Mouse (Mus musculus) lung, embryonic 16.5 days (tissue): ENCODE results near the gene Arhgdia. TPM values are rescaled to one million over a fixed set of nuclear protein-coding genes. Genes with fewer than 3 reads are reported as not detected.

Experiments used
- ATAC-seq: fragments of 200-750 bp; cut with Nextera tagmentation; 2 replicates; pipeline ENCODE4 v1.8.0; 2017; ENCODE audit warnings: low read depth, mild to moderate bottlenecking, moderate library complexity
- H3K27ac ChIP-seq: fragments of 300-500 bp; sonication (generic); 2 replicates; pipeline ENCODE4 v1.5.1; 2014; ENCODE audit warnings: mild to moderate bottlenecking, control low read depth, low read length
- H3K27me3 ChIP-seq: fragments of 300-500 bp; sonication (generic); 2 replicates; pipeline ENCODE4 v1.6.1; 2014; ENCODE audit warnings: low read depth, low read length, mixed read lengths; ENCODE audit not compliant: control insufficient read depth, insufficient read depth
- H3K36me3 ChIP-seq: fragments of 300-500 bp; sonication (generic); 2 replicates; pipeline ENCODE4 v1.6.1; 2014; ENCODE audit warnings: low read length; ENCODE audit not compliant: control insufficient read depth, insufficient read depth
- H3K4me1 ChIP-seq: fragments of 300-500 bp; sonication (generic); replicated peaks from 2 replicates; pipeline ENCODE4 v1.6.1; 2014; ENCODE audit warnings: low read length, mixed read lengths; ENCODE audit not compliant: control insufficient read depth, insufficient read depth
- H3K4me2 ChIP-seq: fragments of 300-500 bp; sonication (generic); 2 replicates; pipeline ENCODE4 v1.6.1; 2014; ENCODE audit warnings: low read depth, low read length, control low read depth
- H3K4me3 ChIP-seq: fragments of 300-500 bp; sonication (generic); 2 replicates; pipeline ENCODE4 v1.5.1; 2014; ENCODE audit warnings: mild to moderate bottlenecking, low read length, control low read depth
- H3K9ac ChIP-seq: fragments of 300-500 bp; sonication (generic); 2 replicates; pipeline ENCODE4 v1.6.1; 2014; ENCODE audit warnings: low read length, control low read depth
- H3K9me3 ChIP-seq: fragments of 300-500 bp; sonication (generic); 2 replicates; pipeline ENCODE4 v1.6.1; 2016; ENCODE audit warnings: low read length; ENCODE audit not compliant: control insufficient read depth
- WGBS: fragments of 180-500 bp; shearing (Covaris S2); extraction: QIAGEN DNeasy Blood & Tissue Kit; methylation state at CpG from one replicate; pipeline ENCODE4 v1.1.7; 2014; 5-methylcytosine and 5-hydroxymethylcytosine counted together
- microRNA-seq: library from miRNA; unstranded; fragments of <30 nt; microRNA quantifications from one replicate; pipeline ENCODE4, GENCODE M21; 2016
- polyA plus RNA-seq: library from polyadenylated mRNA; unstranded; fragments of >200 nt; fragmentation: Nextera tagmentation; extraction: Ambion mirVana; gene quantifications from 2 replicates; pipeline ENCODE4 v1.2.1, GENCODE M21; 2015

The Arhgdia gene
- polyA plus RNA-seq, 1 experiment from 2014 or later, result 680 TPM

- no peak for ATAC-seq
- 56% methylated on average over 3 of the region's 3 CpGs for WGBS
- Histone ChIP-seq H3K9me3 (no peaks in the 10 kb centered on the region), H3K27ac (peak overlapping the region; percentile 76), H3K9ac (peak overlapping the region; percentile 32), H3K4me2 (no peak overlapping the region), H3K36me3 (peaks cover 12% of the 10 kb centered on the region), H3K27me3 (0 out of 2 replicates have a peak, but pooled peaks cover 2% of the 10 kb centered on the region), H3K4me1 (peaks cover 25% of the 10 kb centered on the region), H3K4me3 (no peak overlapping the region)
Observed at GRCm38 (mm10) chr11:120538485-120538884, 42.9 kb downstream of the Arhgdia start.

- H3K4me2 ChIP-seq, result no peak overlapping the region
- 73% methylated on average over 3 of the region's 3 CpGs for WGBS
- peaks cover 29% of the 10 kb centered on the region for H3K4me1 ChIP-seq
- no peak overlapping the region for H3K4me3 ChIP-seq
- no peak overlapping the region for H3K9ac ChIP-seq
- H3K27me3 ChIP-seq, result peaks cover 22% of the 10 kb centered on the region
- H3K9me3 ChIP-seq, result no peaks in the 10 kb centered on the region
- no peaks in the 10 kb centered on the region for H3K36me3 ChIP-seq
- ATAC-seq, result no peak
- no peak overlapping the region for H3K27ac ChIP-seq
Observed at GRCm38 (mm10) chr11:120535804-120536203, 45.6 kb downstream of the Arhgdia start.

- Histone ChIP-seq H3K4me3 (no peak overlapping the region), H3K9me3 (no peaks in the 10 kb centered on the region), H3K9ac (no peak overlapping the region), H3K27me3 (peaks cover 29% of the 10 kb centered on the region), H3K4me1 (peaks cover 29% of the 10 kb centered on the region), H3K36me3 (no peaks in the 10 kb centered on the region), H3K27ac (no peak overlapping the region), H3K4me2 (no peak overlapping the region)
- 59% methylated on average over 3 of the region's 3 CpGs for WGBS
- no peak for ATAC-seq
Observed at GRCm38 (mm10) chr11:120535145-120535544, 46.3 kb downstream of the Arhgdia start.

- no peak for ATAC-seq
Observed at GRCm38 (mm10) chr11:120534093-120534492, 47.3 kb downstream of the Arhgdia start.

GRCm38 (mm10) chr11:120531646-120532045 is 49.8 kb downstream of the Arhgdia start:
- Histone ChIP-seq H3K9me3 (no peaks in the 10 kb centered on the region), H3K9ac (no peak overlapping the region), H3K4me2 (no peak overlapping the region), H3K36me3 (no peaks in the 10 kb centered on the region), H3K27me3 (peaks cover 52% of the 10 kb centered on the region), H3K27ac (no peak overlapping the region), H3K4me3 (no peak overlapping the region), H3K4me1 (peaks cover 10% of the 10 kb centered on the region)
- no peak for ATAC-seq
- WGBS, result 24% methylated on average over 9 of the region's 9 CpGs

More at GRCm38 (mm10) chr11:120534093-120534492, 47.3 kb downstream of the Arhgdia start:
- no peaks in the 10 kb centered on the region for H3K9me3 ChIP-seq
- H3K4me3 ChIP-seq, result no peak overlapping the region
- 83% methylated on average over 8 of the region's 8 CpGs for WGBS
- H3K27me3 ChIP-seq, result peaks cover 39% of the 10 kb centered on the region
- no peak overlapping the region for H3K9ac ChIP-seq
- no peak overlapping the region for H3K27ac ChIP-seq
- no peaks in the 10 kb centered on the region for H3K36me3 ChIP-seq
- H3K4me2 ChIP-seq, result no peak overlapping the region
- H3K4me1 ChIP-seq, result peaks cover 19% of the 10 kb centered on the region

- 8% methylated on average over 49 of the region's 62 CpGs for WGBS
- H3K4me3 ChIP-seq, result peak within 1 kb of the TSS; percentile 51
- peaks cover 10% of the 10 kb centered on the region for H3K4me1 ChIP-seq
- no peaks in the 10 kb centered on the region for H3K36me3 ChIP-seq
- H3K9ac ChIP-seq, result peak within 1 kb of the TSS; percentile 68
- ATAC-seq, result peak; percentile 60; the same call in 1 of the 2 replicates
- no peak within 1 kb of the TSS for H3K27ac ChIP-seq
- H3K9me3 ChIP-seq, result no peaks in the 10 kb centered on the region
- H3K4me2 ChIP-seq, result peak within 1 kb of the TSS; percentile 86
- peaks cover 52% of the 10 kb centered on the region for H3K27me3 ChIP-seq
Observed at GRCm38 (mm10) chr11:120530085-120530964, 51.1 kb downstream of the Arhgdia start, which contains the start of gene Gcgr. Gcgr (plus strand) TSS chr11:120530699.

GRCm38 (mm10) chr11:120528903-120529302 is 52.5 kb downstream of the Arhgdia start:
- H3K9me3 ChIP-seq, result no peaks in the 10 kb centered on the region
- no peak overlapping the region for H3K27ac ChIP-seq
- H3K36me3 ChIP-seq, result no peaks in the 10 kb centered on the region
- no peak for ATAC-seq
- no peak overlapping the region for H3K9ac ChIP-seq
- no peak overlapping the region for H3K4me2 ChIP-seq
- H3K4me1 ChIP-seq, result peaks cover 10% of the 10 kb centered on the region
- no peak overlapping the region for H3K4me3 ChIP-seq
- H3K27me3 ChIP-seq, result peaks cover 50% of the 10 kb centered on the region
- 59% methylated on average over 4 of the region's 4 CpGs for WGBS

Small RNA genes lying within 50 kb of the gene (microRNA-seq; reads per million reads assigned to microRNA genes)
- gene Mir6936, result not detected

Other genes with a start within 250 kb of the Arhgdia start
- gene Actg1, start 233.1 kb downstream of the Arhgdia start, polyA plus RNA-seq, result 2,589 and 2,717 TPM in 2 replicates
- gene Fscn2, start 220.1 kb downstream of the Arhgdia start, polyA plus RNA-seq, result 0.64 and 0.83 TPM in 2 replicates
- gene Faap100, start 202.9 kb downstream of the Arhgdia start, polyA plus RNA-seq, result 36.7 and 41.4 TPM in 2 replicates
- gene Nploc4, start 143.9 kb downstream of the Arhgdia start, polyA plus RNA-seq, result 25.9 and 28.2 TPM in 2 replicates
- gene Tspan10, start 139.0 kb downstream of the Arhgdia start, polyA plus RNA-seq, result not detected in 2 replicates
- gene Pde6g, start 128.1 kb downstream of the Arhgdia start, polyA plus RNA-seq, result 0.21 TPM in 1 of 2 replicates, not detected in the other
- 13.2 and 14.8 TPM in 2 replicates for gene Oxld1, start 123.6 kb downstream of the Arhgdia start, polyA plus RNA-seq
- gene Ccdc137, start 123.5 kb downstream of the Arhgdia start, polyA plus RNA-seq, result 34.8 and 38.1 TPM in 2 replicates
- gene Arl16, start 114.0 kb downstream of the Arhgdia start, polyA plus RNA-seq, result 40.3 and 44.8 TPM in 2 replicates
- 113 and 117 TPM in 2 replicates for gene Mrpl12, start 97.0 kb downstream of the Arhgdia start, polyA plus RNA-seq
- gene Slc25a10, start 89.8 kb downstream of the Arhgdia start, polyA plus RNA-seq, result 72.5 and 73.8 TPM in 2 replicates
- gene Gcgr, start 50.9 kb downstream of the Arhgdia start, polyA plus RNA-seq, result 1.4 and 1.7 TPM in 2 replicates
- 184 and 200 TPM in 2 replicates for gene Mcrip1, start 31.9 kb downstream of the Arhgdia start, polyA plus RNA-seq
- 0.95 and 2.6 TPM in 2 replicates for gene Ppp1r27, start 30.5 kb downstream of the Arhgdia start, polyA plus RNA-seq
- 829 and 841 TPM in 2 replicates for gene P4hb, start 8.4 kb downstream of the Arhgdia start, polyA plus RNA-seq
- gene Alyref, start 16.7 kb upstream of the Arhgdia start, polyA plus RNA-seq, result 82.6 and 266 TPM in 2 replicates
- gene Anapc11, start 16.8 kb upstream of the Arhgdia start, polyA plus RNA-seq, result 215 and 224 TPM in 2 replicates
- 1.5 and 1.6 TPM in 2 replicates for gene Npb, start 26.9 kb upstream of the Arhgdia start, polyA plus RNA-seq
- gene Pcyt2, start 36.3 kb upstream of the Arhgdia start, polyA plus RNA-seq, result 104 and 117 TPM in 2 replicates
- 31.8 and 32.5 TPM in 2 replicates for gene Sirt7, start 43.6 kb upstream of the Arhgdia start, polyA plus RNA-seq
- gene Mafg, start 52.0 kb upstream of the Arhgdia start, polyA plus RNA-seq, result 13.2 and 15.0 TPM in 2 replicates
- gene Pycr1, start 62.1 kb upstream of the Arhgdia start, polyA plus RNA-seq, result 22.4 and 23.4 TPM in 2 replicates
- 0.97 and 1.1 TPM in 2 replicates for gene Myadml2, start 66.5 kb upstream of the Arhgdia start, polyA plus RNA-seq
- gene Notum, start 79.6 kb upstream of the Arhgdia start, polyA plus RNA-seq, result 3.2 and 4.0 TPM in 2 replicates
- 127 and 133 TPM in 2 replicates for gene Aspscr1, start 91.3 kb upstream of the Arhgdia start, polyA plus RNA-seq
- gene Cenpx, start 132.1 kb upstream of the Arhgdia start, polyA plus RNA-seq, result 156 and 170 TPM in 2 replicates
- 58.2 and 63.9 TPM in 2 replicates for gene Lrrc45, start 132.3 kb upstream of the Arhgdia start, polyA plus RNA-seq
- 53.5 and 54.2 TPM in 2 replicates for gene Rac3, start 139.8 kb upstream of the Arhgdia start, polyA plus RNA-seq
- gene Dcxr, start 145.7 kb upstream of the Arhgdia start, polyA plus RNA-seq, result 69.5 and 92.2 TPM in 2 replicates
- 194 and 348 TPM in 2 replicates for gene Cbr2, start 150.5 kb upstream of the Arhgdia start, polyA plus RNA-seq
- gene Hmga1b, start 181.2 kb upstream of the Arhgdia start, polyA plus RNA-seq, result 3.9 and 5.0 TPM in 2 replicates
- gene Rfng, start 202.6 kb upstream of the Arhgdia start, polyA plus RNA-seq, result 39.3 and 43.0 TPM in 2 replicates
- 187 and 188 TPM in 2 replicates for gene Gps1, start 202.6 kb upstream of the Arhgdia start, polyA plus RNA-seq
- gene Dus1l, start 214.8 kb upstream of the Arhgdia start, polyA plus RNA-seq, result 74.0 and 80.9 TPM in 2 replicates
- 50.6 and 53.5 TPM in 2 replicates for gene Fasn, start 242.9 kb upstream of the Arhgdia start, polyA plus RNA-seq